Mouse (Mus musculus) Patski (cell line): ENCODE data around the gene Plcl1. TPM values are rescaled to one million over a fixed set of nuclear protein-coding genes. Genes with fewer than 3 reads are reported as not detected.

ENCODE experiments used
- ATAC-seq: fragments of 100-300 bp; one replicate; pipeline ENCODE4 v1.8.0; 2021
- CTCF ChIA-PET: fragments of 350-600 bp; sonication (Branson Sonifier 250); formaldehyde crosslinking; loops from one replicate; lab custom pipeline; 2022; ENCODE audit warnings: inconsistent platforms; lab: Charles Lee
- POLR2A ChIA-PET: fragments of 350-600 bp; sonication (Branson Sonifier 250); formaldehyde crosslinking; loops from one replicate; lab custom pipeline; 2022; ENCODE audit warnings: antibody characterized with exemption, inconsistent platforms; lab: Charles Lee
- DNase-seq: peaks from one replicate; pipeline ENCODE4 v3.0.0-alpha.2; 2011; ENCODE audit warnings: low read depth, low spot score
- H3K27me3 ChIP-seq: fragments of 371-371 bp; one replicate; pipeline ENCODE4 v1.5.1; 2021
- CTCF ChIP-seq: fragments of 100-300 bp; IDR thresholded peaks from one replicate; pipeline ENCODE4 v1.5.1; 2021
- in situ Hi-C: fragments of 300-500 bp; cut with MboI; formaldehyde crosslinking; loops from 3 replicates; pipeline ENCODE4 v1.11.1; 2018; ENCODE audit warnings: low pct_unique_long_range_greater_than_20kb, mixed read lengths
- polyA plus RNA-seq: library from polyadenylated mRNA; unstranded; gene quantifications from one replicate; pipeline ENCODE4 v1.2.3, GENCODE M21; 2021

Plcl1 gene
- polyA plus RNA-seq, 1 experiment from 2014 or later: 15.2 TPM

GRCm38 (mm10) chr1:55406023-55406413 is 297 bp downstream of the Plcl1 start:
- TF ChIP-seq CTCF: no peak
- ChIA-PET CTCF (interaction anchor here (2.6 kb wide), 1 partner anchor 468 kb away, joined by 25 read pairs; no protein-coding TSS in a partner anchor), POLR2A (interaction anchor here (0.5 kb wide), 1 partner anchor 347 kb away, joined by 4 read pairs; no protein-coding TSS in a partner anchor)
- DNase-seq (no peak), ATAC-seq (peak; percentile 58)
- in situ Hi-C loops: loop anchor here (5.0 to 25.0 kb wide), 4 partner anchors 171 to 1981 kb away; partner anchors contain the start of gene 1700066M21Rik
- no peaks in the 10 kb centered on the region for H3K27me3 ChIP-seq

- peak; percentile 13 for ATAC-seq
These were observed 1.0 kb downstream of the Plcl1 start for GRCm38 (mm10) chr1:55406531-55407375.

GRCm38 (mm10) chr1:55410670-55411069 is 4.9 kb downstream of the Plcl1 start:
- in situ Hi-C loops: loop anchor here (25.0 kb wide), 1 partner anchor 1977 kb away; the partner anchor contains the start of gene 1700066M21Rik
- CTCF ChIA-PET: no interaction called here

More at GRCm38 (mm10) chr1:55406531-55407375, 1.0 kb downstream of the Plcl1 start:
- CTCF ChIA-PET: interaction anchor here (0.9 kb wide), 1 partner anchor 330 kb away, joined by 5 read pairs; no protein-coding TSS in a partner anchor
- POLR2A ChIA-PET: interaction anchor here (0.5 kb wide), 1 partner anchor 346 kb away, joined by 4 read pairs; no protein-coding TSS in a partner anchor
- no peaks in the 10 kb centered on the region for H3K27me3 ChIP-seq
- TF ChIP-seq CTCF: no peak
- no peak for DNase-seq
- in situ Hi-C loops: loop anchor here (5.0 to 25.0 kb wide), 4 partner anchors 171 to 1981 kb away; partner anchors contain the start of gene 1700066M21Rik

GRCm38 (mm10) chr1:55411079-55411478 is 5.4 kb downstream of the Plcl1 start:
- H3K27me3 ChIP-seq: no peaks in the 10 kb centered on the region
- DNase-seq (no peak), ATAC-seq (no peak)
- in situ Hi-C loops: loop anchor here (25.0 kb wide), 1 partner anchor 1976 kb away; the partner anchor contains the start of gene 1700066M21Rik
- ChIA-PET POLR2A (no interaction called here), CTCF (interaction anchor here (1.1 kb wide), 1 partner anchor 305 kb away, joined by 3 read pairs; no protein-coding TSS in a partner anchor)
- TF ChIP-seq CTCF: no peak

More at GRCm38 (mm10) chr1:55410670-55411069, 4.9 kb downstream of the Plcl1 start:
- H3K27me3 ChIP-seq: no peaks in the 10 kb centered on the region
- DNase-seq (no peak), ATAC-seq (no peak)
- no peak for TF ChIP-seq CTCF
- POLR2A ChIA-PET: no interaction called here

- CTCF ChIA-PET: no interaction called here
- no peak for ATAC-seq
- no peak for DNase-seq
- in situ Hi-C loops: loop anchor here (25.0 kb wide), 1 partner anchor 1975 kb away; the partner anchor contains the start of gene 1700066M21Rik
- no peak for TF ChIP-seq CTCF
- H3K27me3 ChIP-seq: no peaks in the 10 kb centered on the region
- POLR2A ChIA-PET: no interaction called here
These were observed 6.8 kb downstream of the Plcl1 start for GRCm38 (mm10) chr1:55412569-55412968.

- H3K27me3 ChIP-seq: no peaks in the 10 kb centered on the region
- ATAC-seq: no peak
- ChIA-PET POLR2A (no interaction called here), CTCF (no interaction called here)
- DNase-seq: no peak
- no peak for TF ChIP-seq CTCF
- in situ Hi-C loops: loop anchor here (25.0 kb wide), 1 partner anchor 1974 kb away; the partner anchor contains the start of gene 1700066M21Rik
These were observed 7.8 kb downstream of the Plcl1 start for GRCm38 (mm10) chr1:55413534-55413933.

- H3K27me3 ChIP-seq: no peaks in the 10 kb centered on the region
- DNase-seq (no peak), ATAC-seq (no peak)
- in situ Hi-C loops: loop anchor here (25.0 kb wide), 1 partner anchor 1968 kb away; the partner anchor contains the start of gene 1700066M21Rik
- ChIA-PET CTCF (interaction anchor here (0.8 to 1.0 kb wide), 2 partner anchors 12 to 37 kb away, joined by 3 to 4 read pairs; no protein-coding TSS in a partner anchor), POLR2A (no interaction called here)
- TF ChIP-seq CTCF: no peak
These were observed 13.2 kb downstream of the Plcl1 start for GRCm38 (mm10) chr1:55418968-55419367.

GRCm38 (mm10) chr1:55427607-55428006 is 21.9 kb downstream of the Plcl1 start:
- CTCF ChIA-PET: interaction anchor here (1.0 to 1.2 kb wide), 2 partner anchors 9 to 26 kb away, joined by 3 read pairs; no protein-coding TSS in a partner anchor
- TF ChIP-seq CTCF: no peak
- no peak for ATAC-seq

GRCm38 (mm10) chr1:55429051-55429450 is 23.3 kb downstream of the Plcl1 start:
- ChIA-PET CTCF (interaction anchor here (1.2 kb wide), 1 partner anchor 94 kb away, joined by 3 read pairs; no protein-coding TSS in a partner anchor), POLR2A (no interaction called here)
- in situ Hi-C loops: no loop called here
- no peak for TF ChIP-seq CTCF
- no peaks in the 10 kb centered on the region for H3K27me3 ChIP-seq
- DNase-seq (no peak), ATAC-seq (no peak)

More at GRCm38 (mm10) chr1:55427607-55428006, 21.9 kb downstream of the Plcl1 start:
- no peak for DNase-seq
- POLR2A ChIA-PET: no interaction called here
- in situ Hi-C loops: no loop called here
- H3K27me3 ChIP-seq: no peaks in the 10 kb centered on the region

- ChIA-PET POLR2A (no interaction called here), CTCF (no interaction called here)
- ATAC-seq (no peak), DNase-seq (no peak)
- TF ChIP-seq CTCF: peak; percentile 56
- H3K27me3 ChIP-seq: no peaks in the 10 kb centered on the region
- in situ Hi-C loops: no loop called here
These were observed 24.0 kb downstream of the Plcl1 start for GRCm38 (mm10) chr1:55429708-55430107.
